Mouse (Mus musculus): ENCODE results near the gene Mpz.

GRCm38 (mm10) chr1:171111020-171111780 lies 39.3 kb upstream of the Mpz start:
- TF ChIP-seq CHD2 (IDR thresholded peaks at IDR 0.05; ENCODE audit: low read depth, low read length) (no peak), ZNF384 (IDR thresholded peaks at IDR 0.05; ENCODE audit: low read depth, low read length) (no peak), ZC3H11A (IDR thresholded peaks at IDR 0.05; ENCODE audit: borderline replicate concordance, low read depth, low read length) (peak; percentile 72; the same call in 1 of the 2 replicates), HCFC1 (IDR thresholded peaks at IDR 0.05; ENCODE audit: borderline replicate concordance, insufficient read depth, low read length) (no peak)
